Mouse (Mus musculus) heart, adult 2 months (tissue): Measurements from ENCODE around the gene Olfr811. TPM values are rescaled to one million over a fixed set of nuclear protein-coding genes. Genes with fewer than 3 reads are reported as not detected.

Source experiments
- DNase-seq, 2 experiments: peaks; one replicate each; pipeline ENCODE4 v3.0.0; 2021
- H3K27ac ChIP-seq: fragments of 200-600 bp; 2 replicates; pipeline ENCODE4 v1.8.1; 2022
- H3K27me3 ChIP-seq: fragments of 200-500 bp; 2 replicates; pipeline ENCODE4 v1.6.1; 2012; ENCODE audit warnings: mild to moderate bottlenecking, low read length, inconsistent platforms, mixed read lengths; ENCODE audit not compliant: control insufficient read depth, insufficient read depth
- H3K36me3 ChIP-seq: fragments of 200-500 bp; 2 replicates; pipeline ENCODE4 v1.6.1; 2012; ENCODE audit warnings: low read length, inconsistent platforms; ENCODE audit not compliant: control insufficient read depth, insufficient read depth
- H3K4me1 ChIP-seq: fragments of 200-500 bp; 2 replicates; pipeline ENCODE4 v1.6.1; 2011; ENCODE audit warnings: low read length; ENCODE audit not compliant: control insufficient read depth, insufficient read depth
- H3K4me3 ChIP-seq: fragments of 200-600 bp; 2 replicates; pipeline ENCODE4 v1.8.1; 2022
- H3K79me2 ChIP-seq: fragments of 200-500 bp; replicated peaks from 2 replicates; pipeline ENCODE4 v1.6.1; 2012; ENCODE audit warnings: mild to moderate bottlenecking, inconsistent platforms, low read length, moderate library complexity, mixed read lengths; ENCODE audit not compliant: control insufficient read depth, insufficient read depth
- H3K9ac ChIP-seq: fragments of 200-500 bp; 2 replicates; pipeline ENCODE4 v1.6.1; 2012; ENCODE audit warnings: low read depth, mild to moderate bottlenecking, control low read depth, inconsistent platforms, low read length, mixed read lengths
- CTCF ChIP-seq: fragments of 200-600 bp; IDR thresholded peaks from 2 replicates; pipeline ENCODE4 v1.8.1; 2022; ENCODE audit warnings: antibody characterized with exemption, mild to moderate bottlenecking, moderate library complexity
- EP300 ChIP-seq: fragments of 200-500 bp; IDR thresholded peaks from 2 replicates; pipeline ENCODE4 v1.6.1; 2011; ENCODE audit warnings: low read depth, low read length, control low read depth; ENCODE audit not compliant: insufficient read depth
- POLR2A ChIP-seq: fragments of 200-500 bp; IDR thresholded peaks from 2 replicates; pipeline ENCODE4 v1.6.1; 2011; ENCODE audit warnings: mild to moderate bottlenecking, low read depth, low read length, control low read depth; ENCODE audit not compliant: insufficient read depth
- WGBS: fragments of 180-500 bp; shearing (Covaris S2); methylation state at CpG from one replicate; pipeline ENCODE4 v1.1.7; 2018; 5-methylcytosine and 5-hydroxymethylcytosine counted together
- intact Hi-C: fragments of 180-260 bp; cut with DNase I; formaldehyde crosslinking; loops from one replicate; pipeline ENCODE4 v1.15.1; 2025
- polyA plus RNA-seq: library from polyadenylated mRNA; depleted of rRNA; stranded (reverse); fragments of >200 nt; gene quantifications from 2 replicates; pipeline ENCODE4 v1.2.3, GENCODE M21; 2012; rRNA removed
- total RNA-seq, 2 experiments: library from RNA; stranded (reverse); gene quantifications; 2 replicates each; pipeline ENCODE4 v1.2.3; 2021

Olfr811 gene
- total and polyA plus RNA-seq, 3 experiments, result not detected

DNA sequence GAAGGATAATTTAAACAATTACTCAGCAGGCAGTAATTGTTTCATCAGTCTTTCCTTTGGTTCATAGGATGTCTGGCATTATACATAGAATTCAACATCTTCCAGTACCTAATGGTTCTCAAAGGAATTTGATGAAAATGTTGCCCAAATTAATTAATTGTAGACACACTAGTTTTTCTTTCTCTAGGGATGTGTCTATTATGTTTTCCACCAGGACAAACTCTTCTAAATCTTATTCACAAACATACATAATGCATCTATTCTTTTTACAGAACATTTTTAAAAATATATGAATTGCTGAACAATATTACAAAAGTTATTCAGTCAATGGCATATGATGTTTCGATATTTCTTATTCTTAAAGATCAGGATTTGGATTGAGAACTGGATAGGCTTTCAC, 39.0 kb downstream of the Olfr811 start, which contains the start of gene Olfr808:
Olfr808 (plus strand) TSS at position 301 of the 400 bp plus-strand sequence.
- intact Hi-C loops, result no loop called here
- no peaks in the 10 kb centered on the region for H3K79me2 ChIP-seq
- no peak for TF ChIP-seq CTCF
- no peak within 1 kb of the TSS for H3K9ac ChIP-seq
- H3K36me3 ChIP-seq, result no peaks in the 10 kb centered on the region
- WGBS, result 70% methylated on average over 1 of the region's 1 CpGs
- H3K27ac ChIP-seq, result no peak within 1 kb of the TSS
- H3K4me3 ChIP-seq, result no peak within 1 kb of the TSS
- no peaks in the 10 kb centered on the region for H3K27me3 ChIP-seq
- no peak for DNase-seq
- no peaks in the 10 kb centered on the region for H3K4me1 ChIP-seq

DNA sequence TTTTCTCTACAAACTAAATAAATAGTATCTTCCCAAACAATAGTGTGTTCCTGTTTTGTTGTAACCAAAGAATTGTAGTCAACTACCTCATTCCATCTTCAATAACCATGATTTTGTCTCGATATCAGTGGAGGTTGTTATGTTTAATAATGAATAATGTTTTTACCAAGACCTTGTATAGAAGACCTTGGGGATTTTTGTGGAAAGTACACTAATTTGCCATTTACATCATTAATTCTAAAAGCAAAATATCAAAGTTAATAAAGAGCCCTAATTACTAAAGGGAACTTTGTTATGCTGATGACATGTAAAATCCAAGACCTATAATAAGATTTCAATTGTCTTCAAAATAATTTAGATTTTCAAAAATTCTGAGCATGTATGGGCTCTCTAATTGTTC, 46.5 kb downstream of the Olfr811 start, which contains the start of gene Olfr807:
Olfr807 (minus strand) TSS at position 101 of the 400 bp plus-strand sequence.
- no peaks in the 10 kb centered on the region for H3K36me3 ChIP-seq
- no peak for DNase-seq
- H3K9ac ChIP-seq, result no peak within 1 kb of the TSS
- no peaks in the 10 kb centered on the region for H3K4me1 ChIP-seq
- 68% methylated on average over 1 of the region's 1 CpGs for WGBS
- no peak within 1 kb of the TSS for H3K4me3 ChIP-seq
- intact Hi-C loops, result no loop called here
- TF ChIP-seq POLR2A (no peak), CTCF (no peak), EP300 (no peak)
- no peaks in the 10 kb centered on the region for H3K27me3 ChIP-seq
- H3K79me2 ChIP-seq, result no peaks in the 10 kb centered on the region
- no peak within 1 kb of the TSS for H3K27ac ChIP-seq

Other genes starting within 250 kb of the Olfr811 start
- gene Olfr794, start 236.7 kb downstream of the Olfr811 start, total RNA-seq, result not detected
- not detected in 2 replicates for gene Olfr794, start 236.7 kb downstream of the Olfr811 start, polyA plus RNA-seq
- not detected for gene Olfr796, start 191.8 kb downstream of the Olfr811 start, total RNA-seq
- not detected in 2 replicates for gene Olfr796, start 191.8 kb downstream of the Olfr811 start, polyA plus RNA-seq
- gene Olfr798, start 176.5 kb downstream of the Olfr811 start, total RNA-seq, result not detected
- not detected in 2 replicates for gene Olfr798, start 176.5 kb downstream of the Olfr811 start, polyA plus RNA-seq
- gene Olfr799, start 166.9 kb downstream of the Olfr811 start, total RNA-seq, result not detected
- not detected in 2 replicates for gene Olfr799, start 166.9 kb downstream of the Olfr811 start, polyA plus RNA-seq
- gene Olfr800, start 146.7 kb downstream of the Olfr811 start, total RNA-seq, result not detected
- not detected in 2 replicates for gene Olfr800, start 146.7 kb downstream of the Olfr811 start, polyA plus RNA-seq
- gene Olfr801, start 130.5 kb downstream of the Olfr811 start, total RNA-seq, result not detected
- gene Olfr801, start 130.5 kb downstream of the Olfr811 start, polyA plus RNA-seq, result not detected in 2 replicates
- not detected for gene Olfr802, start 116.2 kb downstream of the Olfr811 start, total RNA-seq
- not detected in 2 replicates for gene Olfr802, start 116.2 kb downstream of the Olfr811 start, polyA plus RNA-seq
- gene Olfr803, start 110.1 kb downstream of the Olfr811 start, total RNA-seq, result not detected
- gene Olfr803, start 110.1 kb downstream of the Olfr811 start, polyA plus RNA-seq, result not detected in 2 replicates
- gene Olfr804, start 101.2 kb downstream of the Olfr811 start, total RNA-seq, result not detected
- gene Olfr804, start 101.2 kb downstream of the Olfr811 start, polyA plus RNA-seq, result not detected in 2 replicates
- gene Olfr805, start 75.0 kb downstream of the Olfr811 start, total RNA-seq, result not detected
- not detected in 2 replicates for gene Olfr805, start 75.0 kb downstream of the Olfr811 start, polyA plus RNA-seq
- not detected for gene Olfr806, start 62.5 kb downstream of the Olfr811 start, total RNA-seq
- gene Olfr806, start 62.5 kb downstream of the Olfr811 start, polyA plus RNA-seq, result not detected in 2 replicates
- not detected for gene Olfr807, start 46.6 kb downstream of the Olfr811 start, total RNA-seq
- gene Olfr807, start 46.6 kb downstream of the Olfr811 start, polyA plus RNA-seq, result not detected in 2 replicates
- gene Olfr808, start 38.9 kb downstream of the Olfr811 start, total RNA-seq, result not detected
- gene Olfr808, start 38.9 kb downstream of the Olfr811 start, polyA plus RNA-seq, result not detected in 2 replicates
- not detected for gene Olfr809, start 29.8 kb downstream of the Olfr811 start, total RNA-seq
- not detected in 2 replicates for gene Olfr809, start 29.8 kb downstream of the Olfr811 start, polyA plus RNA-seq
- gene Olfr810, start 9.5 kb downstream of the Olfr811 start, total RNA-seq, result not detected
- gene Olfr810, start 9.5 kb downstream of the Olfr811 start, polyA plus RNA-seq, result not detected in 2 replicates
- gene Olfr812, start 41.7 kb upstream of the Olfr811 start, total RNA-seq, result not detected
- not detected in 2 replicates for gene Olfr812, start 41.7 kb upstream of the Olfr811 start, polyA plus RNA-seq
- not detected for gene Olfr813, start 51.0 kb upstream of the Olfr811 start, total RNA-seq
- not detected in 2 replicates for gene Olfr813, start 51.0 kb upstream of the Olfr811 start, polyA plus RNA-seq
- not detected for gene Olfr814, start 75.5 kb upstream of the Olfr811 start, total RNA-seq
- gene Olfr814, start 75.5 kb upstream of the Olfr811 start, polyA plus RNA-seq, result not detected in 2 replicates
- gene Olfr815, start 101.5 kb upstream of the Olfr811 start, total RNA-seq, result not detected
- gene Olfr815, start 101.5 kb upstream of the Olfr811 start, polyA plus RNA-seq, result not detected in 2 replicates
- not detected for gene Olfr816, start 111.2 kb upstream of the Olfr811 start, total RNA-seq
- not detected in 2 replicates for gene Olfr816, start 111.2 kb upstream of the Olfr811 start, polyA plus RNA-seq
- gene Olfr818, start 144.7 kb upstream of the Olfr811 start, total RNA-seq, result not detected
- gene Olfr818, start 144.7 kb upstream of the Olfr811 start, polyA plus RNA-seq, result not detected in 2 replicates
- gene Olfr819, start 162.9 kb upstream of the Olfr811 start, total RNA-seq, result not detected
- not detected in 2 replicates for gene Olfr819, start 162.9 kb upstream of the Olfr811 start, polyA plus RNA-seq
- not detected for gene Olfr247, start 171.7 kb upstream of the Olfr811 start, total RNA-seq
- gene Olfr247, start 171.7 kb upstream of the Olfr811 start, polyA plus RNA-seq, result not detected in 2 replicates
- not detected for gene Gm10310, start 180.7 kb upstream of the Olfr811 start, total RNA-seq
- not detected in 2 replicates for gene Gm10310, start 180.7 kb upstream of the Olfr811 start, polyA plus RNA-seq
- not detected for gene Olfr820, start 208.2 kb upstream of the Olfr811 start, total RNA-seq
- gene Olfr820, start 208.2 kb upstream of the Olfr811 start, polyA plus RNA-seq, result not detected in 2 replicates
- not detected for gene Olfr821, start 226.0 kb upstream of the Olfr811 start, total RNA-seq
- not detected in 2 replicates for gene Olfr821, start 226.0 kb upstream of the Olfr811 start, polyA plus RNA-seq